24 mouse cellular contexts compared by ENCODE assay signal in genomic region chr9:121658248-121658647, GRCm38 (mm10). TPM values are rescaled to one million over a fixed set of nuclear protein-coding genes. Genes with fewer than 3 reads are reported as not detected.
A peak's percentile ranks its signal among the peaks of the same experiment; 100 is the strongest.
DNase-seq lines count a peak whose midpoint lies in the region; ATAC-seq and TF ChIP-seq lines count a peak whose summit lies in the region.
"Had no signal": no experiment of that assay in that cellular context is flagged by ENCODE, and none has a peak within 500 bp of the region (broad histone marks: within the 10 kb centered on the region; RNA-seq: fewer than 3 reads in every experiment).

No protein-coding gene starts in this region.

- DNase-seq in intestine, embryonic 14.5 days (ENCODE audit: low spot score), result no peak
- no peak for DNase-seq in MN1 (ENCODE audit: low spot score)
- DNase-seq in kidney, adult 18-20 months, result no peak
- DNase-seq: adrenal gland, adult 8-10 months; adrenal gland, postnatal 14 days; adrenal gland, postnatal 36 days; cerebellum, adult 11-12 months; cerebellum, adult 2 months; cerebellum, adult 9-11 months; cerebellum, postnatal 25 days; forebrain, postnatal 0 days had no signal

- no peak overlapping the region for H3K4me3 ChIP-seq in intestine, embryonic 14.5 days (ENCODE audit: low read depth, low read length)
- no peak overlapping the region for H3K4me3 ChIP-seq in intestine, embryonic 15.5 days (replicated peaks)
- no peak overlapping the region for H3K4me3 ChIP-seq in intestine, postnatal 0 days (ENCODE audit: low read depth, low read length)
- H3K4me3 ChIP-seq: embryonic facial prominence, embryonic 10.5 days; embryonic facial prominence, embryonic 12.5 days; forebrain, embryonic 13.5 days; forebrain, embryonic 15.5 days had no signal

- no peaks in the 10 kb centered on the region for H3K36me3 ChIP-seq in intestine, embryonic 14.5 days (ENCODE audit: control insufficient read depth, insufficient read depth, low read length)
- H3K36me3 ChIP-seq in intestine, embryonic 15.5 days, result no peaks in the 10 kb centered on the region
- H3K36me3 ChIP-seq in intestine, postnatal 0 days (ENCODE audit: control insufficient read depth, insufficient read depth), result peaks cover 9% of the 10 kb centered on the region; the same call in 1 of the 2 replicates
- H3K36me3 ChIP-seq: embryonic facial prominence, embryonic 10.5 days; embryonic facial prominence, embryonic 12.5 days; forebrain, embryonic 15.5 days had no signal

- TF ChIP-seq CTCF in intestine, postnatal 0 days (IDR thresholded peaks at IDR 0.05; ENCODE audit: low read depth), result no peak

- no peak overlapping the region for H3K27ac ChIP-seq in intestine, embryonic 14.5 days (ENCODE audit: low read depth)
- H3K27ac ChIP-seq in intestine, embryonic 15.5 days, result peak overlapping the region; percentile 75; the same call in 1 of the 2 replicates
- peak overlapping the region; percentile 89 for H3K27ac ChIP-seq in intestine, postnatal 0 days (ENCODE audit: low read depth, low read length)
- H3K27ac ChIP-seq: embryonic facial prominence, embryonic 10.5 days; embryonic facial prominence, embryonic 12.5 days; forebrain, embryonic 13.5 days; forebrain, embryonic 15.5 days had no signal

- H3K4me1 ChIP-seq in intestine, embryonic 14.5 days (replicated peaks; ENCODE audit: control insufficient read depth, insufficient read depth, low read length), result no peaks in the 10 kb centered on the region
- peaks cover 12% of the 10 kb centered on the region; the same call in 1 of the 2 replicates for H3K4me1 ChIP-seq in intestine, embryonic 15.5 days (replicated peaks)
- H3K4me1 ChIP-seq in intestine, postnatal 0 days (replicated peaks; ENCODE audit: control insufficient read depth, insufficient read depth, low read length), result peaks cover 4% of the 10 kb centered on the region; the same call in 1 of the 2 replicates
- H3K4me1 ChIP-seq: embryonic facial prominence, embryonic 10.5 days; embryonic facial prominence, embryonic 12.5 days; forebrain, embryonic 13.5 days had no signal

- WGBS in intestine, embryonic 14.5 days, result 60% methylated on average over 7 of the region's 7 CpGs
- 51% methylated on average over 7 of the region's 7 CpGs for WGBS in intestine, embryonic 15.5 days
- 39% methylated on average over 7 of the region's 7 CpGs for WGBS in intestine, postnatal 0 days

- no peak overlapping the region for H3K4me2 ChIP-seq in intestine, embryonic 14.5 days (ENCODE audit: low read length)
- H3K4me2 ChIP-seq in intestine, embryonic 15.5 days (replicated peaks), result no peak overlapping the region
- H3K4me2 ChIP-seq in intestine, postnatal 0 days (replicated peaks; ENCODE audit: low read depth), result no peak overlapping the region
- H3K4me2 ChIP-seq: embryonic facial prominence, embryonic 12.5 days; forebrain, embryonic 13.5 days; forebrain, embryonic 15.5 days had no signal

- 0 out of 2 replicates have a peak, but pooled peaks have one; percentile 12 for ATAC-seq in intestine, embryonic 14.5 days (replicated peaks; ENCODE audit: low FRiP score, low TSS enrichment, low read depth)
- ATAC-seq in intestine, embryonic 15.5 days, result peak; percentile 61
- peak; percentile 63 for ATAC-seq in intestine, postnatal 0 days
- ATAC-seq in megakaryocyte-erythroid progenitor cell, adult 5-6 weeks (replicated peaks; ENCODE audit: low FRiP score, low TSS enrichment, poor library complexity, severe bottlenecking), result no peak
- ATAC-seq: activated CD4-positive, CD25-positive, alpha-beta regulatory T cell, adult 4 months; forebrain, embryonic 13.5 days; forebrain, embryonic 15.5 days; forebrain, postnatal 0 days; Patski had no signal

- no peaks in the 10 kb centered on the region for H3K27me3 ChIP-seq in intestine, embryonic 14.5 days (replicated peaks; ENCODE audit: control insufficient read depth, insufficient read depth, low read length)
- H3K27me3 ChIP-seq in intestine, embryonic 15.5 days (replicated peaks), result 0 out of 2 replicates have a peak, but pooled peaks cover 3% of the 10 kb centered on the region
- H3K27me3 ChIP-seq in intestine, postnatal 0 days (replicated peaks; ENCODE audit: control insufficient read depth, insufficient read depth, low read length), result no peaks in the 10 kb centered on the region
- H3K27me3 ChIP-seq: embryonic facial prominence, embryonic 12.5 days; forebrain, embryonic 15.5 days had no signal

- no peaks in the 10 kb centered on the region for H3K9me3 ChIP-seq in intestine, embryonic 14.5 days (ENCODE audit: control insufficient read depth, low read length)
- H3K9me3 ChIP-seq in intestine, embryonic 15.5 days, result no peaks in the 10 kb centered on the region
- H3K9me3 ChIP-seq in intestine, postnatal 0 days (ENCODE audit: control insufficient read depth), result no peaks in the 10 kb centered on the region
- H3K9me3 ChIP-seq: embryonic facial prominence, embryonic 10.5 days; embryonic facial prominence, embryonic 12.5 days; forebrain, embryonic 13.5 days; forebrain, embryonic 15.5 days had no signal

- H3K9ac ChIP-seq in intestine, embryonic 14.5 days (ENCODE audit: low read length), result no peak overlapping the region
- H3K9ac ChIP-seq in intestine, embryonic 15.5 days, result no peak overlapping the region; the same call in 1 of the 2 replicates
- no peak overlapping the region for H3K9ac ChIP-seq in intestine, postnatal 0 days (ENCODE audit: low read depth, low read length)
- H3K9ac ChIP-seq: embryonic facial prominence, embryonic 12.5 days; forebrain, embryonic 13.5 days; forebrain, embryonic 15.5 days; forebrain, postnatal 0 days had no signal

RNA-seq across cellular contexts. Expression of gene Vipr1, which starts 15.7 kb away (rescaled TPM):
- polyA plus RNA-seq in intestine, embryonic 14.5 days (2014; fragmentation: Nextera tagmentation; extraction: Ambion mirVana), result 3.9 and 5.9 TPM in 2 replicates
- polyA plus RNA-seq in intestine, embryonic 15.5 days (2015; fragmentation: Nextera tagmentation; extraction: Ambion mirVana), result 6.1 and 7.0 TPM in 2 replicates
- 22.8 and 23.3 TPM in 2 replicates for polyA plus RNA-seq in intestine, postnatal 0 days (2015; fragmentation: Nextera tagmentation; extraction: Ambion mirVana)
- total RNA-seq in megakaryocyte-erythroid progenitor cell, adult 5-6 weeks (2014; fragmentation: Nextera tagmentation), result not detected in 2 replicates
- total RNA-seq in megakaryocyte-erythroid progenitor cell, adult 5-6 weeks (2017), result not detected in 2 replicates
- total RNA-seq: MEL had no signal
- polyA plus RNA-seq: Patski had no signal

RNA-seq across cellular contexts. Expression of gene Lyzl4, which starts 16.4 kb away (rescaled TPM):
- not detected in 2 replicates for polyA plus RNA-seq in intestine, embryonic 14.5 days (2014; fragmentation: Nextera tagmentation; extraction: Ambion mirVana)
- not detected in 2 replicates for polyA plus RNA-seq in intestine, embryonic 15.5 days (2015; fragmentation: Nextera tagmentation; extraction: Ambion mirVana)
- 0.34 TPM in 1 of 2 replicates, not detected in the other for polyA plus RNA-seq in intestine, postnatal 0 days (2015; fragmentation: Nextera tagmentation; extraction: Ambion mirVana)
- total RNA-seq in megakaryocyte-erythroid progenitor cell, adult 5-6 weeks (2014; fragmentation: Nextera tagmentation), result not detected in 2 replicates
- total RNA-seq in megakaryocyte-erythroid progenitor cell, adult 5-6 weeks (2017), result not detected in 2 replicates
- total RNA-seq: adrenal gland, adult 18-20 months; adrenal gland, postnatal 14 days; adrenal gland, postnatal 36 days; forebrain, postnatal 0 days; MEL had no signal
- polyA plus RNA-seq: activated CD4-positive, CD25-positive, alpha-beta regulatory T cell, adult 4 months; C2C12; embryonic facial prominence, embryonic 10.5 days; forebrain, embryonic 11.5 days; forebrain, embryonic 13.5 days; forebrain, embryonic 15.5 days; forebrain, postnatal 0 days; Patski had no signal

RNA-seq across cellular contexts. Expression of gene Sec22c, which starts 47.0 kb away (rescaled TPM):
- polyA plus RNA-seq in intestine, embryonic 14.5 days (2014; fragmentation: Nextera tagmentation; extraction: Ambion mirVana), result 9.5 and 9.7 TPM in 2 replicates
- polyA plus RNA-seq in intestine, embryonic 15.5 days (2015; fragmentation: Nextera tagmentation; extraction: Ambion mirVana), result 14.5 and 14.7 TPM in 2 replicates
- 42.4 and 47.8 TPM in 2 replicates for polyA plus RNA-seq in intestine, postnatal 0 days (2015; fragmentation: Nextera tagmentation; extraction: Ambion mirVana)
- 9.4 and 10.9 TPM in 2 replicates for total RNA-seq in megakaryocyte-erythroid progenitor cell, adult 5-6 weeks (2014; fragmentation: Nextera tagmentation)
- 1.9 and 3.1 TPM in 2 replicates for total RNA-seq in megakaryocyte-erythroid progenitor cell, adult 5-6 weeks (2017)

RNA-seq across cellular contexts. Expression of gene Ss18l2, which starts 51.9 kb away (rescaled TPM):
- 135 and 152 TPM in 2 replicates for polyA plus RNA-seq in intestine, embryonic 14.5 days (2014; fragmentation: Nextera tagmentation; extraction: Ambion mirVana)
- 141 and 147 TPM in 2 replicates for polyA plus RNA-seq in intestine, embryonic 15.5 days (2015; fragmentation: Nextera tagmentation; extraction: Ambion mirVana)
- polyA plus RNA-seq in intestine, postnatal 0 days (2015; fragmentation: Nextera tagmentation; extraction: Ambion mirVana), result 144 and 145 TPM in 2 replicates
- total RNA-seq in megakaryocyte-erythroid progenitor cell, adult 5-6 weeks (2014; fragmentation: Nextera tagmentation), result 57.8 and 77.0 TPM in 2 replicates
- 47.8 and 54.4 TPM in 2 replicates for total RNA-seq in megakaryocyte-erythroid progenitor cell, adult 5-6 weeks (2017)
